Comparison of ENCODE assay signal across 10 mouse cellular contexts in the genomic region with DNA sequence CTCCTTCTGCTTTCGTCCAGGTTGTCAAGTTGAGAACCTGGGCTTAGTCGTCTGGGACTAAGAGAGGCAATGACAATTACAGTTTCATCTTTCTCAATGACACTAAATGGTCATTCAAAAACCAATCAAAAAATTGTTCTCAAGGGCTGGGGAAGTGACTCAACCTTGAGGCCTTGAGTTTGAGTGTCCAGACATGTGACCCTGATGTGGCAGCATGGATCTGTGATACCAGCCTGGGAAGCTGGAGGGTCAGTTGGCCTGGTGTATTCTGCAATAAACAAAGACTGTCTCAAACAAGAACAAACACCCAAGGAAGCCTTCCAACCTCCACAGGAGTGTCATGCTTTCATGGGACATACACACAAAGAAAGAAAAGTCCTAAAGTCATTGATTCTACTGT.
"Had no signal": no experiment of that assay in that cellular context is flagged by ENCODE, and none has a peak within 500 bp of the region (broad histone marks: within the 10 kb centered on the region; RNA-seq: fewer than 3 reads in every experiment).

No protein-coding gene starts in this region.

- DNase-seq: kidney, postnatal 25 days; layer of hippocampus, postnatal 36 days; liver, embryonic 13.5 days; lung, adult 2 months; lung, postnatal 14 days; lung, postnatal 4 days; retina, postnatal 1 day; right cerebral cortex, postnatal 25 days; spleen, adult 18-20 months; thymus, postnatal 36 days had no signal
